Mouse (Mus musculus) granulocyte monocyte progenitor cell, adult 5-6 weeks (primary cell): Measurements from ENCODE around the gene Bst1. TPM values are rescaled to one million over a fixed set of nuclear protein-coding genes. Genes with fewer than 3 reads are reported as not detected.

ENCODE experiments used
- total RNA-seq, 2 experiments: library from RNA; stranded (forward) in 1 of 2; stranded (reverse) in 1 of 2; fragments of 200-712, 200-1000 nt in 1 of 2; fragments of >200 nt in 1 of 2; fragmentation: Nextera tagmentation in 1 of 2; gene quantifications; 2 replicates each; pipeline ENCODE4 v1.2.3; 2014 to 2017

The Bst1 gene
- total RNA-seq, 2 experiments from 2014 or later, result 0.46 to 1.8 TPM

Other genes starting within 250 kb of the Bst1 start
- 5.2 and 5.4 TPM in 2 replicates for gene Cc2d2a, start 156.5 kb upstream of the Bst1 start, total RNA-seq (2014; fragmentation: Nextera tagmentation)
- gene Cc2d2a, start 156.5 kb upstream of the Bst1 start, total RNA-seq (2017), result 2.6 TPM in 2 replicates
- gene Fbxl5, start 2.8 kb downstream of the Bst1 start, total RNA-seq (2014; fragmentation: Nextera tagmentation), result 31.2 and 47.8 TPM in 2 replicates
- gene Fbxl5, start 2.8 kb downstream of the Bst1 start, total RNA-seq (2017), result 46.3 and 61.3 TPM in 2 replicates
- gene Cd38, start 49.7 kb downstream of the Bst1 start, total RNA-seq (2014; fragmentation: Nextera tagmentation), result not detected in 2 replicates
- 0.26 TPM in 1 of 2 replicates, not detected in the other for gene Cd38, start 49.7 kb downstream of the Bst1 start, total RNA-seq (2017)
- 3.5 and 8.0 TPM in 2 replicates for gene Gm7879, start 94.3 kb downstream of the Bst1 start, total RNA-seq (2014; fragmentation: Nextera tagmentation)
- 13.4 and 14.1 TPM in 2 replicates for gene Gm7879, start 94.3 kb downstream of the Bst1 start, total RNA-seq (2017)
- gene Fgfbp1, start 162.9 kb downstream of the Bst1 start, total RNA-seq (2014; fragmentation: Nextera tagmentation), result not detected in 2 replicates
- not detected in 2 replicates for gene Fgfbp1, start 162.9 kb downstream of the Bst1 start, total RNA-seq (2017)